Mouse (Mus musculus) monocyte, adult 2 months (primary cell): ENCODE data around the gene Gm49392.
"Not testable (repeated sequence)": the region's sequence is repeated elsewhere in the genome, so short reads cannot be mapped to it uniquely, and the experiment has no call there.

Experiments
- DNase-seq, 2 experiments: peaks; one replicate each; pipeline ENCODE4 v3.0.0; 2022; ENCODE audit warnings: low spot score in 2 of 2, low read depth in 1 of 2

Gm49392 gene

DNA sequence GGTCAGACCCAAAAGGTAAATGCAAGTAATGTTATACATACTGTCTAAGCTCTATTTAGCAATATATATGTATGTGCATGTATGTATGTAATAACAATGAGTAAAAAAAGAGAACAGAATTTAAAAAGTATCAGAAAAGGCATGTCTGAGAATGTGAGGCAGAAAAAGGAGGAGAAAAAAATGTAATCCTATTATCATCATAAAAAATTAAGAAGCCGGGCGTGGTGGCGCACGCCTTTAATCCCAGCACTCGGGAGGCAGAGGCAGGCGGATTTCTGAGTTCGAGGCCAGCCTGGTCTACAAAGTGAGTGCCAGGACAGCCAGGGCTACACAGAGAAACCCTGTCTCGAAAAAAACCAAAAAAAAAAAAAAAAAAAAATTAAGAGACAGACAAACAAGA lies at the start of gene Gm49392:
Gene Gm49392, minus strand, starts transcription at position 101 of the 400 bp plus-strand sequence.
- DNase-seq, result not testable (repeated sequence)

DNA sequence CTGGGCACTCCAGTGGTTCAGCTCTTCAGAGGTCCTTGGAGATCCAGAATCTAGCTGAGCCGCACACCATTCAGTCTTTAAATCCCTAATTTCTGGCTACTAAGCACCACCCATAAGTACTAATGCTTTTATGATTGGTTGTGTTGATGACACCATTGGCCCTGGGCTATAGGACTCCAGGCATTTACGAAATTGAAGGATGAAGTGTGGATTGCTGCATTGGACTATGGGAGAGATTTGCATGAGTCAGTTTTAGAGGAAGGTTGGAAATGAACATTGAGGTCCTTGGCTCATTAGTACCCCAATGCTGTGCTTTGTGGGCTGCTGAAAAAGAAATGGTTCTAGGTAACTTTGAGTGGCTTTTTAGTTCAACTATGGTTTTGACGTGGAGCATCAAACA lies 45.2 kb upstream of the Gm49392 start, which contains the start of gene Tpbpa:
Gene Tpbpa, minus strand, starts transcription at position 101 of the 400 bp plus-strand sequence.
- DNase-seq, result not testable (repeated sequence)

DNA sequence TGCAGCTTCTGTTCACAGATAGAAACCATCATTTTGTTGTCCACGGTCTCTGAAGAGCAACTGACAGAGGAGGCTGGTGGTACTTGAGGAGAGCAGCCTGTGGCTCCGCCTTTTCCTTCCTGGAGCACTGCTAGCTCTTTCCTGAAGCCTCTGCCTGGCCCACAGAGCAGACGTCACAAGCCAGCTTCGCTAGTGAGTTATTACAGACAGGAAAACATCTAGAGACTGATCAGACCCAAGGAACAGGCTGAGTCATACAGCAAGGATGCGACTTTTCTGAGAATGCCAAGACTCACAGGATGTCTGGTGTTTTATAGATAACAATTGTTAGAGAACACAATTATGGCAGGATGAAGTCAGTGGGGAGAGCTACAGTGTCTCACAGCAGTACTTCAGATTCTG lies 39.8 kb upstream of the Gm49392 start, which contains the start of the genes Gm49391 and Ctla2a:
Gene Gm49391, minus strand, starts transcription at position 72 of the 402 bp plus-strand sequence.
Gene Ctla2a, minus strand, starts transcription at position 126 of the 402 bp plus-strand sequence.
- no peak for DNase-seq

DNA sequence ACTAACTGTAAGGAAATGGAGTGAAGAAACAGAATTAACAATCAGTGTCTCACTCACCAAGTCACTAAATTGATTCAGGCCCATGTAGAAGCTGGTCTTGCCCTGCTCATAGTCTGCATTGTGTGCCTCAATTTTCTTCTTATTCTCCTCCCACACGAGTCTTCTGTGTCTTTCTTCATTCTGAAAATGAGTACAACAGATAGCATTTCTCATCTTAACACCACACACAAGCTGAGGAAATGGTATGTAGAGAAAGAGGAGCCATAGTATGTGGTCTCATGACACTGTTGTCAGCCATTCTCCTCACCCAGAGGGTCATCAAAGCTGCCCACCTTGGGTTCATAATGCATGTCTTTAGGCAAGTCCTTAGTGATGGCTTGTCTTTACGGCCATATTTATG lies 38.8 kb upstream of the Gm49392 start, which contains the start of gene Gm49393:
Gene Gm49393, minus strand, starts transcription at position 101 of the 400 bp plus-strand sequence.
- DNase-seq, result not testable (repeated sequence)

DNA sequence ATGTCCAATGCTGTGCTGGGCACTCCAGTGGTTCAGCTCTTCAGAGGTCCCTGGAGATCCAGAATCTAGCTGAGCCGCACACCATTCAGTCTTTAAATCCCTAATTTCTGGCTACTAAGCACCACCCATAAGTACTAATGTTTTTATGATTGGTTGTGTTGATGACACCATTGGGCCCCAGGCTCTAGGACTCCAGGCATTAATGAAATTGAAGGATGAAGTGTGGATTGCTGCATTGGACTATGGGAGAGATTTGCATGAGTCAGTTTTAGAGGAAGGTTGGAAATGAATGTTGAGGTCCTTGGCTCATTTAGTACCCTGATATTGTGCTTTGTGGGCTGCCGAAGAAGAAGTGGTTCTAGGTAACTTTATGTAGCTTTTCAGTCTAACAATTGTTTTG lies 8.1 kb upstream of the Gm49392 start, which contains the start of gene Tpbpb:
Gene Tpbpb, minus strand, starts transcription at position 101 of the 400 bp plus-strand sequence.
- DNase-seq, result not testable (repeated sequence)

DNA sequence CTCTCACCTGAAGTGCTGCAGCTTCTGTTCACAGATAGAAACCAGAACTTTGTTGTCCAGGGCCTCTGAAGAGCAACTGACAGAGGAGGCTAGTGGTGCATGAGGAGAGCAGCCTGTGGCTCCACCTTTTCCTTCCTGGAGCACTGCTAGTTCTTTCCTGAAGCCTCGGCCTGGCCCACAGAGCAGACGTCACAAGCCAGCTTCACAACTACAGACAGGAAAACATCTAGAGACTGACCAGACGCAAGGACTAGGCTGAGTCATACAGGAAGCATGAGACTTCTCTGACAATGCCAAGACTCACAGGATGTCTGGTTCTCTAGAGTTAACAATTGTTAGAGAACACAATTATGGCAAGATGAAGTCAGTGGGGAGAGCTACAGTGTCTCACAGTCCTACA lies 634 bp upstream of the Gm49392 start, which contains the start of gene Ctla2b:
Gene Ctla2b, minus strand, starts transcription at position 120 of the 400 bp plus-strand sequence.
- DNase-seq, result no peak

DNA sequence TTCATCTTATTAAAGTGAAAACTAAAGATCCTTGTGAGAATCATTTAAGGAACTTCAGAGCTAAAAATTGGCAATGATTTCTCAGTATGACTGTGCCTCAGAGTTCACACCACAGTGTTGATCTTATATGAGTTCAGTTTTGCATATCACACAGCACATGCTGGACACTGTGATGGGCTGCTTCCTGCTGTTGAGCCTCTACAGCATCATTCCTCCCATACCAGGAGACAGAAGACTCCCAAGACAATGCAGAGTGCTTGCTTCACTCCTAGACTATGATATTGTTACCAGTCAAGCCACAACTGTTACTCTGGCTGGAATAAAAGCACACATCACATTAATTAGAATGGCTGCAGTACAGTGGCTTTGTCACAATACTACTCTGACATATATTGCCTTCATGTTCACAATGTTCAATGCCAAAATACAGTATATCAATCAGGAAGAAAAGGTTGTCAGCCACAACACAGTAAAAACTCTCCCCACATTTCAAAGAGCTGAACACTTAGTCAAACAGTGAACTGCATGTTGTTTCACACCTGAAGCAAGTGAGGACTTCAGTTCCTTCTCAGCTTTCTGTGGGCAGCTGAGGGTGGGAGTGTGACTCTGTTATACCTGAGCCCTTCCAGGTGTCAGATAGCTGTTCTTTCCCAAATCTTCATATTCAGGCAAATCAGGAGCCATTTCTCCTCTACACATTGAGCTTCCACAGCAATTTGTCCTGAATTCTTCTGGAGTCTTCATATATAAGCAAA lies 1.1 kb downstream of the Gm49392 start:
- no peak for DNase-seq

DNA sequence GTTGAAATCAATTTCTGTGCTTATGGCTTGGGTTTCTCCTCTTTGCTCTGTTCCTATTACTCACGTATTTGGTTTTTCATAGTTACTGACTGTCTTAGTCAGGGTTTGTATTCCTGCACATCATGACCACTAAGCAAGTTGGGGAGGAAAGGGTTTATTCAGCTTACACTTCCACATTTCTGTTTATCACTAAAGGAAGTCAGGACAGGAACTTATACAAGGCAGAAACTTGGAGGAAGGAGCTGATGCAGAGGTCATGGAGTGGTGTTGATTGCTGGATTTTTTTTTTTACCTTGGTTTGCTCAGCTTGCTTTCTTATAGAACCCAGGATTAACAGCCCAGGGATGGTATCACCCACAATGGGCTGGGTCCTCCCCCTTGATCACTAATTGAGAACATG lies 4.4 kb downstream of the Gm49392 start:
- no peak for DNase-seq

DNA sequence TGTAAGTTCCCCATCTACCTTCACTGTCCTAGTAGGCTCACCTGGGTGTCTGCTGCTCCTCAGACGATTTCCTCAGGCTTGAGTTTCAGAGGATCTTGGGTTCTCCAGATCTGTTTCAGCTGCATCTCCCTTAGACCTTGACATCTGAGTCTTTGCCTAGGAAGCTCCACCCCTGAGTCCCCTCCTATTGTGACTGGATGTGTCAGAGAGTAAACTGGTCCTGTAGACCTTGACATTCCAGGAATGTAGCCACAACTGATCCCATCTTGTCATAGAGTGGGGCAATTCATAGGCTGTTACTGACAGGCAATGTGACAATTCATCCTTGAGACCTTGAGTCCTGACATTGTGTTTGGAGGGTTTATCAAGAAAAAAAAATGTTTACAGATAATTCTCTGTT lies 32.4 kb downstream of the Gm49392 start, which contains the start of gene 4930486L24Rik:
Gene 4930486L24Rik, minus strand, starts transcription at position 195 of the 400 bp plus-strand sequence.
- no peak for DNase-seq

DNA sequence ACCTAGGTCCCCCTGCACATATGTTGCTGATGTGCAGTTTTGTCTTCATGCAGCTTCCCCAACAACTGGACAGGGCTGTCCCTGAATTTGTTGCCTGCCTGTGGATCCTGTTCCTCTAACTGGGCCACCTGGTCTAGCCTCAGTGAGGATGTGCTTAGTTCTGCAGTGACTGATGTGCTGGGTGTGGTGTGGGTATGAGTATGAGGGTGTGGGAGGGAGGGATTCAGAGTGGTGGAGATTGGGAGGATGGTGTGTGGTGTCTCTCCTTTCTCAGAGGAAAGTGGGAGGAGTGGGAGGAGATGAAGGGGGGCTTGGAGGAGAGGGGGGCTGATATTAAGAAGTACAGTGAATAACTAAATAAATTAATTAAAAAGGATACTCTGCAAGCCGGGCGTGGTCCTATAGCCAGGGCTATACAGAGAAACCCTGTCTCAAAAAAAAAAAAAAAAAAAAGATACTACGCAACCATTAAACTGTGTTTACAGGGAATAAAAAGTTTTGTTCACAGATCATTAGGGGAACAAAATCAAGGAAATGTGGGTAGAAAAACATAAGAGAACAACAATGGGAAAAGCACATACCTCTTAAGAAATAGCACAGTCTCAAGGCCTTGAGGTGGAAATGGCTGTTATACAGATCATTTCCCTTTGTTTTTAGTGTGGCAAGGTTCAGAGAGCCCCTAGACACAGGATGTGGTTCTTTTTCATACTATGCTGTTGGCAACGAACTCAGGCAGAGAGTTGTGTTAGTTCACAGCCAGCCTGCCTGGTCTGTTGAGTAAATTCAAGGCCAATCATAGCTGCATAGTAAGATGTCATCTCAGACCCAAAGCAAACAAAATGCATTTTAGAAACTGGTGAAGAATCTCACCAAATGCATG lies 48.2 kb downstream of the Gm49392 start:
- DNase-seq, result no peak

DNA sequence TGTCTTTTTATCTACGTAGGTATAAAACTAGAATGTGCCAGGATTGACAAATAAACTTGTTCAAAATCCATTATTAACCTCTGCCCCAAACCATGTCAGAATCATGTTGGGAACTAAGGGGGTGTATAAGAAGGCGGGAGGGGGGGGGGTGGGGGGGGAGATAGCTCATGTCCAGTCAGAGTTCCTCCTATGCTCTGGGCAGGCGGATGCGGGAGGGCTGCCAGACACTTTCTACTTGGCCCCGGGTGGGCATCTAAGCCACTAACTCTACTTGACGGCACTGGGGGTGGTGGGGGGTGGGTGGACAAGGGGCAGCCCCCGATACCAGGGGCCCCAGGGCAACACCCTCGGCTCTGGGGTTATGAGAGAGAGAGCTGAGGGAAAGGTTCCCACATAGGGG lies 53.5 kb downstream of the Gm49392 start:
- no peak for DNase-seq

DNA sequence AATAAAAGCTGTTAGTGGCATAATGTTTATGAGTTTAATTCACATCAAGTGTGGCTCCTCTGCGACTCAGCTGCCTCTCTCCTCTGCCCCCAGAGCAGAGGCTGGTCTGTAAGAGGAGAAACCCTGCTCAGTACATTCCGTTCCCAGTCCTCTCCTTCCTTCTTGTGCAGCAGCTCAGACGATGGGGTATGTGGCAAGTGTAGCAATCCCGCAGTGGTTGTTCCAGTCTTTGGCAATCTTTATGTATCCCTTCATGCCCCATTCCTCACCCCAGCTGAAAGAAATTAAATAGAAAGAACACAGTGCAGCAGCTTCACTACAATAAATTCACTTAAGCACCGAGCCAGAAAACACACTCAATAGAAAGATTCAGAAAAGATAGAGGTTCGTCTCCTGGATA lies 54.0 kb downstream of the Gm49392 start:
- DNase-seq, result no peak

DNA sequence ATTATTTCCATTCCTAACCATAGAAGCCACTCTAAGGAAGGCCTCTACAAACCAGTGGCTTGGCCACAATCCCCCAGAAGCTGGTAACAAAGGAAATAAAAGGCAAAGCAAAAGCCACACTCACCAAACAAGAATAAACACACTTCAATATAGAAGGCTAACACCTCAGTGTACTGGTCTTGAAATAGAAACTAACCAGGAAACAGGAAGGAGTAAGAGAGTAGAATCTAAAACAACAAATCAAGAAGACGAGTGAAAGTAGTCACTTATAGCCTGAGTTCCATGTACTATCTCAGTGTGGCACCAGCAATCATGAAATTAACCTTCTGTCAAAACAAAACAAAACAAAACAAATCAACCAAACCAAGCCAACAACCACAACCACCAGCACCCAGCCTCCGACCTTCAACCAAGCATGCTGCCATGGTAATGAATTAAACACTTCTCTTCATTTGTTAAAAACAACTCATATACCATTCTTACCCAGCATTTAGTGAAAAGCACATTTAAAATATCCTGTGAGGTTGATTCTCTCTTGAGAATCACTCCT lies 57.3 kb downstream of the Gm49392 start:
- no peak for DNase-seq

DNA sequence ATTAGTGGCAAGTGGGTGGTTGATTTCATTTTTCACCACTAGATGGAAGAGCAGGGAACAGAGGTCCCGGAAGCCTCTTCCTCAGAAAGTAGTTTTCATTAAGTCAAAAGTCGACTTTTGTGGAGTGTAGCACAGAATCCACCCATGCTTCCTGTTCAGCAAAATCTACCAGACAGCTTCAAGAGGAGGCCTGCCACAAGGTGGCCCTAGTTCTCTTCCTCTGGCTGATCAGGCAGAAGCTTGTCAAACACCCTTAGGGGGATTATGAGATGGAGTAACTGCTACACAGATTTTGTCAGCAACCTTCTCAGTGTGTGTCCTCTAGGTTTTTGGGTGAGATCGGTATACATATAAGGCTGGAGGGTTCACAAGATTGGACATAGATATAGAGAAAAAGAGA lies 70.6 kb downstream of the Gm49392 start:
- DNase-seq, result no peak

DNA sequence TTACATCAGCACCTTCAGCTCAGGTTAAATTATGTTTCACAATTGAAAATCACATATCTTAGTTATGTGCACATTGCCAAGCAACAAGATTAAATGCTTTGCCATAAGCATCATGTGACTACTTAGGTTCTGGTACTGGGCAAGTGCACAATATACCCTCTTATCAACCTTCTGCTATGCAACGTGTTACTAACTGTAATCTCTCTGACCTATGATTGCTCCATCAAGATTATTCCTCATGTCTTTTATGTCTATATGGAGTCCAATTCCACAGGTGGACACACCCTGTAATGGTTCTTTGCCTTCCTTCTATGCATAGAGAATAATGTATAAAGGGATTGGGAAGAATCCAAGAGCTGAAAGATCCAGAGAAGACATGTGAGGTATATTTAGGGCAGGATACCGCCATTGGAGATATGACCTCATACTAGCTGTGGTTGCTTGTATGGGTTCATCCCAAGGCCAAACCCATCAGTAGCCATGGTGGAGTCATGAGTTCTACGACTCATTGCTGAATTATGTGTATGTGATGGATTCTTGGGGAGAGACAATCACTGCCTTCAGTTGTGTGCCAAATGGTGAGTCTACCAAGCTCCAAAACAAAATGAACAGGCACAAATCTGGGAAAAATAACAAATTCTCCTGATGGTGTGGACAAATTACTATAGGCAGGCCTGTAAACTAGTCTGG lies 76.1 kb downstream of the Gm49392 start:
- no peak for DNase-seq

DNA sequence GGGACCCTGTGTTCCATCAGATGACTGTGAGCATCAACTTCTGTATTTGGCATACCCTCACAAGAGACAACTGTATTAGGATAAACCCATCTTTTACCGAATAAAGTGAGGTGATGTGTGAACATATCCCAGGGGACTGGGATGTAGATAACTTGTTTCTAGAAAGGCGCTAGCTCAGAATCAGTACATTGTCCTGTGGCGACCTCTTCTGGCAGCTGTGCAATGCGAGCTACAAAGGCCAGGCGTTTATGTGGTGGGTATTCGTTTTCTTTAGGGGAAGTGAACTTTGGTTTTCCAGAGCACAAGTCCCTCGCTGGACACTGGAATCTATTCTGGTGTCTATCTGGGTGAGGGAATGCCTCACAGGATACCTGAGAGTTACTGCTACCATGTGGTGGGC lies 77.2 kb downstream of the Gm49392 start:
- no peak for DNase-seq

DNA sequence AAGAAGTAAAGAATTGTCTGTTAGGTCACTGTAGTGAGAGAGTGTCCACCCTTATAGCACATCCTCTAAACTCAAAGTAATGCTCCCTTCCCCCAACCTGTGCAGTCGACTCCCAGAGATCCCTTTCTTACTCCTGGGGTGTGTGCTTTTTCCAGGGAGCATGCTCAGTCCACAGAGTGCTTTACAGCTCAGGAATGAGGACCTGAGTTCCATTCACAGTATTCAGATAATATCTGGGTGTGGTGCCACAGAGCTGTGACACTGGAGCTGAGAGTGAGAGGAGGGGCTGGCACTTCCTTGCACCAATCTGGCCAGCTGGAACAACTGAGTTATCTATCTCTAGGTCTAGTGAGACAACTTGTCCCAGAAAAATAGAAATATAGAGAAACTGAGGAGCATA lies 83.0 kb downstream of the Gm49392 start:
- no peak for DNase-seq

DNA sequence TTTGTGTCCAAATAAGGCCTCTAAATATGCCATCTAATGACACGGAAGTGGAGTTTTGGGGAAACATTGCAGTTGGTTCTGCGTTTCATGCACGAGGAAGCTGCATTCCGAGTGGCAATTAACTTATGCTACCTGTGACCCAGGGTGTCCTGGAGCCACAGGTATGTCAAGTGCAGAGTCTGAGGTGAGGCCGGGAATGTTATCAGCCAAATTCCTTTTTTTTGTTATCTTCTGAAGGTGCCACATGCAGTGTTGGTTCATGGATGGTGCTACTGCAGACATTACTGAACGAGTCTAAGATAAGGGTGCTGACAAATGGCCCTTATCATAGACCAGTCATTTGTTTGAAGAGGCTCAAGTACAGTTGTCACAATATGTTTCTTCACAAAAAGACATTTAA lies 83.9 kb downstream of the Gm49392 start:
- DNase-seq, result no peak

DNA sequence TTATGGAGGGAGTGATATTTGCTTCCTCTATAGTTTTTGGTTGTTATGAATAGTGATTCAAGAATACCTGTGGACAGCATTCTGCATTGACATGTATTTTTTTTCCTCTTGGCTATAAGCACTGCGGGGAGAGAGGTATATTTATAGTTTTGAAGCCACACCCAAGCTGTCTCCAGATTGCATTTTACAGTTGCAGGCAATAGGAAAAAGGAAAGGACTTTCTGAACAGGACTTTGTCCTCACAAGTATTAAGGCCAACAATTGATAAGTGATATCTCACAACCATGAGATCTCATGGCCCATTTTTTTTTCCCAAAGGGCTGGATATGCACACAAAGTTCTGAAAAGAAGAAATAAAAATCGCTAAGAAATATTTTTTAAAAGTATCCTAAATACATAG lies 87.0 kb downstream of the Gm49392 start:
- DNase-seq, result no peak

DNA sequence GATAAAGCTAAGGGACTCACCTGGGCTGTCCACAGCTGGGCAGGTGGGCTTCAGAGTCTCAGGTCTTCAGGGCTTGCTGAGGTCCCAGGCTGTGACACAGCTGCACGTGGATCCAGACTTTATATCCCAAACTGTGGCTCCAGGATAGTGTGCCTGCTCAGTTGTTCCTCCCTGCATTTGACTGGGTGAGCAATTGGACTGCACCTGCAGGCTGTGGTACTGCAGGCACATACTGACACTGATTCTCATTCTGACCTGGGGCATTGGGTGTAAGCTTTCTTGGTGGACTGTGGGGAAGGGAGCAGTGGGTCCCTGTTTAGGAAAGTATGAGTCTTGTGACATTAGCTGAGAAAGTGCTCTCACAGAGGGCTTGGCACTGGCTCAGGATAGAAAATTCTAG lies 93.9 kb downstream of the Gm49392 start, which contains the start of gene Ctsll3:
Gene Ctsll3, minus strand, starts transcription at position 101 of the 400 bp plus-strand sequence.
- DNase-seq, result no peak
